Mouse (Mus musculus) liver, adult 2 months (tissue): ENCODE measurements at regions not wholly inside any gene's neighbourhood (a gene's known extent, or its start where the extent isn't known, plus 50 kb on each side); places are given as distances from the start of the nearest gene placed in this dataset.
A peak's percentile ranks its signal among the peaks of the same experiment; 100 is the strongest.

Experiments used
- CTCF ChIP-seq: fragments of 200-500 bp; IDR thresholded peaks from 2 replicates; pipeline ENCODE4 v1.5.1; 2011; ENCODE audit warnings: low read depth, low read length, control low read depth
- POLR2A ChIP-seq: fragments of 200-500 bp; IDR thresholded peaks from 2 replicates; pipeline ENCODE4 v1.6.1; 2011; ENCODE audit warnings: low read length, control low read depth; ENCODE audit not compliant: insufficient read depth; ENCODE audit errors: extremely low read depth

DNA sequence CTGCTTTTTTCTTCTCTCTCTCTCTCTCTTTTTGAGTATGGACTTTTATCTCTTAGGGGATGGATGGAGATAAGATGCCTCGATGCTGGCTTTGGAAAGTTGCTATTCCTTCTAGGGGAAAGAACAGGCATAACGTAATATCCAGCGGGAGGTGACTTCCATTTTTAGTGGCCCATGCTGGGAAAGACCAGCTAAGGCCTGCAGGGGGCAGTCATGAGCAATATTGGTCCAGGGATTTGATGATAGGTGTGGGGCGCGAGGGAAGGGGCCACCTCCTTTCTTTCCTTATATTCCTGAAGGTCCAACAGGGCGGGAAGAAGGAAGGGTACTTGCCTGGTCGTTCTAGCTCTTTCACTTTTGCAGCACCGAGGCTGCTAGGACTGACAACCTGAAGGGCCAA is 160.8 kb downstream of the Etnk1 start:
- TF ChIP-seq POLR2A = no peak
- TF ChIP-seq CTCF = 0 out of 2 replicates have a peak, but pooled peaks have one; percentile 24
